Mouse (Mus musculus) ES-E14 (cell line): Measurements from ENCODE around the gene Pigl. TPM values are rescaled to one million over a fixed set of nuclear protein-coding genes. Genes with fewer than 3 reads are reported as not detected.

Source experiments
- DNase-seq: peaks from one replicate; pipeline ENCODE4 v3.0.0-alpha.2; 2013; ENCODE audit warnings: low read depth, low spot score
- H3K27ac ChIP-seq: 2 replicates; pipeline ENCODE4 v1.5.1; 2012; ENCODE audit warnings: low read depth, mild to moderate bottlenecking, low read length, moderate library complexity, mixed read lengths; ENCODE audit not compliant: poor library complexity, insufficient read depth, severe bottlenecking
- H3K36me3 ChIP-seq: 2 replicates; pipeline ENCODE4 v1.6.1; 2012; ENCODE audit warnings: mild to moderate bottlenecking, low read length, moderate library complexity, mixed read lengths; ENCODE audit not compliant: control insufficient read depth, poor library complexity, insufficient read depth, severe bottlenecking
- H3K4me1 ChIP-seq, 2 experiments: fragments of 150-350 bp in 1 of 2; sonication (generic) in 1 of 2; 2 replicates each; pipeline ENCODE4 v1.6.1; 2012; ENCODE audit warnings: low read length in 2 of 2, mild to moderate bottlenecking in 1 of 2, mixed read lengths in 1 of 2; ENCODE audit not compliant: control insufficient read depth in 2 of 2, insufficient read depth in 2 of 2, poor library complexity in 1 of 2
- H3K4me3 ChIP-seq, 2 experiments: fragments of 150-350 bp in 1 of 2; sonication (generic) in 1 of 2; 2 replicates each; pipeline ENCODE4 v1.5.1; 2012; ENCODE audit warnings: low read length in 2 of 2, low read depth in 1 of 2, mild to moderate bottlenecking in 1 of 2, mixed read lengths in 1 of 2; ENCODE audit not compliant: insufficient read depth in 1 of 2, poor library complexity in 1 of 2, severe bottlenecking in 1 of 2
- H3K9ac ChIP-seq: 2 replicates; pipeline ENCODE4 v1.6.1; 2012; ENCODE audit warnings: low read depth, mild to moderate bottlenecking, low read length, mixed read lengths; ENCODE audit not compliant: poor library complexity, insufficient read depth, severe bottlenecking
- H3K9me3 ChIP-seq: fragments of 150-350 bp; sonication (generic); 2 replicates; pipeline ENCODE4 v1.6.1; 2012; ENCODE audit warnings: low read depth, mild to moderate bottlenecking, low read length; ENCODE audit not compliant: control insufficient read depth, insufficient read depth
- CHD2 ChIP-seq: IDR thresholded peaks from 2 replicates; pipeline ENCODE4 v1.6.1; 2014; ENCODE audit warnings: mild to moderate bottlenecking, low read depth, low read length, inconsistent platforms
- HCFC1 ChIP-seq: IDR thresholded peaks from 2 replicates; pipeline ENCODE4 v1.6.1; 2012; ENCODE audit warnings: low read length, inconsistent platforms, borderline replicate concordance; ENCODE audit not compliant: insufficient read depth
- MAFK ChIP-seq: IDR thresholded peaks from 2 replicates; pipeline ENCODE4 v1.6.1; 2014; ENCODE audit warnings: mild to moderate bottlenecking, low read depth, low read length, inconsistent platforms; ENCODE audit not compliant: insufficient read depth
- ZC3H11A ChIP-seq: IDR thresholded peaks from 2 replicates; pipeline ENCODE4 v1.6.1; 2012; ENCODE audit warnings: low read depth, mild to moderate bottlenecking, inconsistent platforms, low read length, borderline replicate concordance
- ZNF384 ChIP-seq: IDR thresholded peaks from 2 replicates; pipeline ENCODE4 v1.6.1; 2012; ENCODE audit warnings: low read depth, low read length, inconsistent platforms
- in situ Hi-C, 2 experiments: fragments of 600-800 bp; cut with MboI; formaldehyde crosslinking; loops; one replicate each; pipeline ENCODE4 v1.15.1; 2025; ENCODE audit warnings: low sequenced_read_pairs in 2 of 2, inconsistent platforms in 1 of 2; ENCODE audit not compliant: unreplicated experiment in 2 of 2
- total RNA-seq: library from RNA; depleted of rRNA; stranded (reverse); fragments of 300-350 nt; gene quantifications from 2 replicates; pipeline ENCODE4 v1.2.3, GENCODE M21; 2012

Pigl gene
- total RNA-seq, 1 experiment = 25.8 TPM

DNA sequence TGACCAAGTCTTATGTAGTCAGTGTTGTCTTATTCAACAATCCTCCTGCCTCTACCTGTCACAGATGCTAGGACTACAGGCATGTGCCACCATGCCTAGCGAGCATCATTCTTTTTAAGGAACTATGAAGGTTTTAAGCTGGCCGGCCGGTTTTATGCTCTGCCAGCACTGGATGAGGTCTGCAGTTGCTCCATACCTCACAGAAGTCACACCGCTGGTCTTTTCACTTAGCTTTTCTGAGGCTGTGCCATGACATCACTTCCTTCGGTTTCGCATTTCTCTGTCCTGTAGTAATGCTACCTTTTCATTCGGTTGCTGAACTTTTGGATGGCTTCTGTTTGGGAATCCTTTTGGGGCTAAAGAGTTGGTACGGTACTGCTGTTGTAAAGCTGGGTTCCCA lies 83.3 kb downstream of the Pigl start:
- Histone ChIP-seq H3K27ac (no peak overlapping the region), H3K4me1 (peaks cover 5 to 9% of the 10 kb centered on the region in 2 experiments), H3K4me3 (no peak overlapping the region), H3K9ac (no peak overlapping the region), H3K36me3 (no peaks in the 10 kb centered on the region), H3K9me3 (no peaks in the 10 kb centered on the region)
- no peak for DNase-seq
- TF ChIP-seq ZNF384 (no peak), MAFK (no peak), HCFC1 (no peak), CHD2 (no peak), ZC3H11A (no peak)
- in situ Hi-C loops = no loop called here

DNA sequence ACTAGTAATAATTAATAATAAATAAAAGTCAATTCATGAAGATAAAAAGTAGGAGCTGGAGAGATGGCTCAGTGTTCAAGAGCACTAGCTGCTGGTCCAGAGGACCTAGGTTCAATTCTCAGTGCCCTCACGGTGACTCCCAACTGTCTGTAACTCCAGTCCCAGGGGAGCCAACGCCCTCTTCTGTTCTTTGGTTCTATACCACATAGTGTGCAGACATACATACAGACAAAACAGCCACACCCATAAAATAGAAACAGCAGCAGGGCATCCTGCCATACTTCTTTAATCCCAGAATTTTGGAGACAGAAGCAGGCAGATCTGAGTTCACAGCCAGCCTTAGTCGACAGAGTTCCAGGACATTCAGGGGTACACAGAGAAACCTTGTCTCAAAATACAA lies 85.7 kb downstream of the Pigl start:
- no peaks in the 10 kb centered on the region for H3K9me3 ChIP-seq
- H3K4me3 ChIP-seq = no peak overlapping the region
- no peak for DNase-seq
- TF ChIP-seq ZC3H11A = no peak
- no peak for TF ChIP-seq HCFC1
- TF ChIP-seq CHD2 = no peak
- no peak for TF ChIP-seq ZNF384
- TF ChIP-seq MAFK = no peak
- H3K36me3 ChIP-seq = no peaks in the 10 kb centered on the region
- H3K4me1 ChIP-seq = peaks cover 5 to 6% of the 10 kb centered on the region in 2 experiments; a peak in 3 of 4 replicates
- no peak overlapping the region for H3K27ac ChIP-seq
- no peak overlapping the region for H3K9ac ChIP-seq
- in situ Hi-C loops = no loop called here

DNA sequence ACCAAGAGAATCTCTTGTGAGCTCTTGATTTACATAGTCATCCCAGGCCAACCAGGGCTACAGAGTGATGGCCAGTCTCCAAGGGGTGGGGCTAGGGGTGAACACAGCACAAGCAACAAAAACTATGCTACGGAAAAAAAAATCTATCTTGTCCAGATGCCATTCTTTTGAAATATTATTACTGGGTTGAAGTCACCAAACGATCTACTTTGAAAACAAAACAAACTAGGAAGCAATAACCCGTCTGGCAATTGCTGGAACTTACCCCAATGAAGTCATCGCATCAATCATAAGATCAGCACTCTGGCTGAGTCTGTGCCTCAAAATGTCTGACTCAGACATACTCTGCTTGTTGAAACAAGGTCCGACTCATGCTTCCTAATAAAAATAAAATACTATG lies 91.5 kb downstream of the Pigl start:
- DNase-seq = no peak
- in situ Hi-C loops = no loop called here
- Histone ChIP-seq H3K9ac (no peak overlapping the region; the same call in 1 of the 2 replicates), H3K9me3 (no peaks in the 10 kb centered on the region), H3K36me3 (peaks cover 6% of the 10 kb centered on the region), H3K4me1 (peaks cover 0 to 2% of the 10 kb centered on the region in 2 experiments; a peak in 1 of 4 replicates), H3K4me3 (peak overlapping the region; percentile 76 to 83), H3K27ac (peak overlapping the region; percentile 98; the same call in 1 of the 2 replicates)
- no peak for TF ChIP-seq CHD2
- no peak for TF ChIP-seq ZC3H11A
- no peak for TF ChIP-seq MAFK
- TF ChIP-seq ZNF384 = peak; percentile 53; the same call in 1 of the 2 replicates

DNA sequence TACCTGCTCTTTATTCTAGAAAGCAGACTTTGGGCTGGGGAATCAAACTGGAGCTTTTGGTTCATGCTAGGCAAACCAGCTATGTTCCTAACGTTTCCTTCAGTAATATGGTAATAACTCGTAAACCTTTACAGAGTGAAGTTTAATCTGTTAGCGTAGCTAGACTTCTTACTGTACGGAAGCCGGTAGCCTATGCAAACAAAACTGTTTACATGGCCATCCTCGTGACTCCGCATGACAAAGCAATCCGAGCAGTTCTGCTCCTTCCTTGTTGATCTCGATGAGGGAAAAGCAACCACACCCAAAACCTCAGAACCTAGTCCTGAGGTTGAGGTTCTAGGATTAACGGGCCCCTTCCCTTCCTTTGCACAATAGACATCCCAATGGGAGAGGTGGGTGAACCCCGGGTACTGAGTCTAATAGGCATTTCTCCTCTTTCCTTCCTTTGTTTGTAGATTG lies 92.0 kb downstream of the Pigl start:
- peak overlapping the region; percentile 76 to 83 for H3K4me3 ChIP-seq
- H3K36me3 ChIP-seq = peaks cover 6% of the 10 kb centered on the region
- peak; percentile 71 for DNase-seq
- no peak for TF ChIP-seq CHD2
- no peak; the same call in 1 of the 2 replicates for TF ChIP-seq HCFC1
- TF ChIP-seq MAFK = no peak
- in situ Hi-C loops = no loop called here
- peaks cover 0 to 2% of the 10 kb centered on the region in 2 experiments; a peak in 1 of 4 replicates for H3K4me1 ChIP-seq
- peak overlapping the region; percentile 94 for H3K9ac ChIP-seq
- peak overlapping the region; percentile 98 for H3K27ac ChIP-seq
- H3K9me3 ChIP-seq = no peaks in the 10 kb centered on the region

DNA sequence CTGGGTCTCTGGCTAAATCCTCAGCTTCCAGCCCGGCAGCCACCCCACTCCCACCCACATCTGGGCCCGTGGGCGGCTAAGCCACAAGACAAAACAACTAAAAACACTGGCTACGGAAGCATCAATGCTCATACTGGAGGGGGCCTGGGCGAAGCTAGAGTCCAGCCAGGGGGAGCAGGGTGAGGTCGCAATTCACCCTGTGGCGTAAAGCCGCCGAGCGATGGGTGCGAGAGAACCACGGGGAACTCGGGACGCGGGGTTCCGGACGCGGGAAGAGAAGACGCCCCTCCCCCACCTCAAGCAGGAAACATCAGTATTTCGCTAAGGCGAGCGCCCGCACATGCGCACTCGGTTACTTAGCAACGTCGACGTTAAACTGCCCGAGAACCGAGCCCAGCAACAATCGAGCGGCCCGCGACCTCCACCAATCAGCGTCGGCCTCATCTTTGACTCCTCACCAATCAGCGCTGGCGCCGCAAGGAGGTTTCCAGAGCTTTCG lies 92.5 kb downstream of the Pigl start, which contains the start of gene Ubb:
Gene Ubb, plus strand, starts transcription at position 445 of the 499 bp plus-strand sequence.
- in situ Hi-C loops = no loop called here
- DNase-seq = peak; percentile 99
- peak within 1 kb of the TSS; percentile 94 for H3K9ac ChIP-seq

More for the DNA sequence above, 92.5 kb downstream of the Pigl start, which contains the start of gene Ubb:
- Histone ChIP-seq H3K4me3 (peak within 1 kb of the TSS; percentile 83 to 95), H3K4me1 (peaks cover 0 to 2% of the 10 kb centered on the region in 2 experiments; a peak in 1 of 4 replicates), H3K27ac (peak within 1 kb of the TSS; percentile 98), H3K9me3 (no peaks in the 10 kb centered on the region), H3K36me3 (peaks cover 6% of the 10 kb centered on the region)
- TF ChIP-seq HCFC1 (no peak; the same call in 1 of the 2 replicates), MAFK (no peak), ZNF384 (no peak), CHD2 (no peak), ZC3H11A (no peak)
